Mouse (Mus musculus) hindbrain, embryonic 15.5 days (tissue): ENCODE measurements around the gene Lrrc27. TPM values are rescaled to one million over a fixed set of nuclear protein-coding genes. Genes with fewer than 3 reads are reported as not detected.

Source experiments
- ATAC-seq: fragments of 200-750 bp; cut with Nextera tagmentation; 2 replicates; pipeline ENCODE4 v1.8.0; 2017; ENCODE audit warnings: low read depth, moderate number of reproducible peaks, moderate TSS enrichment; ENCODE audit not compliant: low FRiP score
- H3K27ac ChIP-seq: fragments of 300-500 bp; sonication (generic); replicated peaks from 2 replicates; pipeline ENCODE4 v1.5.1; 2015; ENCODE audit warnings: mild to moderate bottlenecking, inconsistent platforms
- H3K27me3 ChIP-seq: fragments of 300-500 bp; sonication (generic); 2 replicates; pipeline ENCODE4 v1.6.1; 2015; ENCODE audit warnings: control low read depth, inconsistent platforms
- H3K36me3 ChIP-seq: fragments of 300-500 bp; sonication (generic); 2 replicates; pipeline ENCODE4 v1.6.1; 2015; ENCODE audit warnings: control low read depth, inconsistent platforms
- H3K4me1 ChIP-seq: fragments of 300-500 bp; sonication (generic); replicated peaks from 2 replicates; pipeline ENCODE4 v1.6.1; 2015; ENCODE audit warnings: control low read depth, inconsistent platforms
- H3K4me2 ChIP-seq: fragments of 300-500 bp; sonication (generic); 2 replicates; pipeline ENCODE4 v1.6.1; 2015; ENCODE audit warnings: moderate library complexity, mild to moderate bottlenecking, inconsistent platforms
- H3K4me3 ChIP-seq: fragments of 300-500 bp; sonication (generic); 2 replicates; pipeline ENCODE4 v1.5.1; 2015; ENCODE audit warnings: mild to moderate bottlenecking, inconsistent platforms
- H3K9ac ChIP-seq: fragments of 300-500 bp; sonication (generic); 2 replicates; pipeline ENCODE4 v1.6.1; 2015; ENCODE audit warnings: inconsistent platforms
- H3K9me3 ChIP-seq: fragments of 300-500 bp; sonication (generic); 2 replicates; pipeline ENCODE4 v1.6.1; 2016; ENCODE audit warnings: control low read depth, inconsistent platforms
- WGBS: fragments of 180-500 bp; shearing (Covaris S2); methylation state at CpG from one replicate; pipeline ENCODE4 v1.1.7; 2015; 5-methylcytosine and 5-hydroxymethylcytosine counted together
- polyA plus RNA-seq: library from polyadenylated mRNA; unstranded; fragments of >200 nt; fragmentation: Nextera tagmentation; extraction: Ambion mirVana; gene quantifications from 2 replicates; pipeline ENCODE4 v1.2.1, GENCODE M21; 2015

Gene Lrrc27
- polyA plus RNA-seq: 3.9 and 8.0 TPM in 2 replicates

- Histone ChIP-seq H3K36me3 (no peaks in the 10 kb centered on the region), H3K4me2 (peak within 1 kb of the TSS; percentile 66)
- WGBS: 2% methylated on average over 53 of the region's 53 CpGs
These were observed at the start of gene Lrrc27, which contains the start of gene Stk32c for GRCm38 (mm10) chr7:139212754-139213745. TSS of gene Lrrc27 (plus strand) at chr7:139212988. TSS of gene Stk32c (minus strand) at chr7:139213307.

GRCm38 (mm10) chr7:139164410-139164809 lies 48.4 kb upstream of the Lrrc27 start:
- ATAC-seq: no peak
- WGBS: 84% methylated on average over 5 of the region's 5 CpGs

More at GRCm38 (mm10) chr7:139212754-139213745, at the start of gene Lrrc27, which contains the start of gene Stk32c:
- H3K9ac ChIP-seq: peak within 1 kb of the TSS; percentile 59
- peak within 1 kb of the TSS; percentile 52 for H3K4me3 ChIP-seq
- H3K27ac ChIP-seq: peak within 1 kb of the TSS; percentile 87
- H3K9me3 ChIP-seq: no peaks in the 10 kb centered on the region
- peak; percentile 97 for ATAC-seq
- no peaks in the 10 kb centered on the region for H3K27me3 ChIP-seq
- H3K4me1 ChIP-seq: peaks cover 13% of the 10 kb centered on the region

GRCm38 (mm10) chr7:139169143-139169542 lies 43.6 kb upstream of the Lrrc27 start:
- no peak for ATAC-seq
- WGBS: 76% methylated on average over 4 of the region's 4 CpGs
- no peaks in the 10 kb centered on the region for H3K4me1 ChIP-seq

More at GRCm38 (mm10) chr7:139164410-139164809, 48.4 kb upstream of the Lrrc27 start:
- Histone ChIP-seq H3K4me2 (no peak overlapping the region), H3K9ac (no peak overlapping the region), H3K27ac (no peak overlapping the region), H3K27me3 (no peaks in the 10 kb centered on the region), H3K4me1 (peaks cover 2% of the 10 kb centered on the region), H3K9me3 (no peaks in the 10 kb centered on the region), H3K4me3 (no peak overlapping the region), H3K36me3 (no peaks in the 10 kb centered on the region)

GRCm38 (mm10) chr7:139179299-139179698 lies 33.5 kb upstream of the Lrrc27 start:
- H3K4me1 ChIP-seq: no peaks in the 10 kb centered on the region
- WGBS: 88% methylated on average over 5 of the region's 5 CpGs
- H3K4me2 ChIP-seq: no peak overlapping the region
- no peak overlapping the region for H3K27ac ChIP-seq
- no peak overlapping the region for H3K9ac ChIP-seq
- H3K27me3 ChIP-seq: no peaks in the 10 kb centered on the region
- ATAC-seq: no peak
- no peak overlapping the region for H3K4me3 ChIP-seq
- no peaks in the 10 kb centered on the region for H3K9me3 ChIP-seq
- H3K36me3 ChIP-seq: no peaks in the 10 kb centered on the region

More at GRCm38 (mm10) chr7:139169143-139169542, 43.6 kb upstream of the Lrrc27 start:
- Histone ChIP-seq H3K4me3 (no peak overlapping the region), H3K27ac (no peak overlapping the region), H3K4me2 (no peak overlapping the region), H3K27me3 (no peaks in the 10 kb centered on the region), H3K9me3 (no peaks in the 10 kb centered on the region), H3K36me3 (no peaks in the 10 kb centered on the region), H3K9ac (no peak overlapping the region)

- ATAC-seq: no peak
- Histone ChIP-seq H3K9me3 (no peaks in the 10 kb centered on the region), H3K9ac (no peak overlapping the region), H3K4me1 (no peaks in the 10 kb centered on the region), H3K4me3 (no peak overlapping the region), H3K27me3 (no peaks in the 10 kb centered on the region), H3K27ac (no peak overlapping the region), H3K4me2 (no peak overlapping the region), H3K36me3 (no peaks in the 10 kb centered on the region)
- 90% methylated on average over 3 of the region's 3 CpGs for WGBS
These were observed 32.7 kb upstream of the Lrrc27 start for GRCm38 (mm10) chr7:139180058-139180457.

- 86% methylated on average over 4 of the region's 4 CpGs for WGBS
- H3K4me1 ChIP-seq: peaks cover 25% of the 10 kb centered on the region
- no peak overlapping the region for H3K9ac ChIP-seq
- no peak overlapping the region for H3K4me2 ChIP-seq
- no peak overlapping the region for H3K27ac ChIP-seq
- H3K9me3 ChIP-seq: no peaks in the 10 kb centered on the region
- H3K4me3 ChIP-seq: no peak overlapping the region
- H3K36me3 ChIP-seq: no peaks in the 10 kb centered on the region
- no peak for ATAC-seq
- peaks cover 6% of the 10 kb centered on the region for H3K27me3 ChIP-seq
These were observed 28.4 kb upstream of the Lrrc27 start for GRCm38 (mm10) chr7:139184396-139184795.

GRCm38 (mm10) chr7:139184846-139185245 lies 27.9 kb upstream of the Lrrc27 start:
- no peak for ATAC-seq
- peaks cover 25% of the 10 kb centered on the region for H3K4me1 ChIP-seq
- whole genome bisulfite sequencing: 83% methylated on average over 7 of the region's 7 CpGs
- H3K27ac ChIP-seq: no peak overlapping the region
- H3K27me3 ChIP-seq: peaks cover 6% of the 10 kb centered on the region
- no peaks in the 10 kb centered on the region for H3K36me3 ChIP-seq
- H3K9me3 ChIP-seq: no peaks in the 10 kb centered on the region
- H3K4me2 ChIP-seq: no peak overlapping the region
- no peak overlapping the region for H3K4me3 ChIP-seq
- no peak overlapping the region for H3K9ac ChIP-seq

GRCm38 (mm10) chr7:139185971-139186370 lies 26.8 kb upstream of the Lrrc27 start:
- Histone ChIP-seq H3K9me3 (no peaks in the 10 kb centered on the region), H3K9ac (no peak overlapping the region), H3K27me3 (peaks cover 6% of the 10 kb centered on the region), H3K27ac (no peak overlapping the region), H3K36me3 (no peaks in the 10 kb centered on the region), H3K4me2 (peak overlapping the region; percentile 96), H3K4me1 (peaks cover 25% of the 10 kb centered on the region), H3K4me3 (no peak overlapping the region)
- no peak for ATAC-seq
- WGBS: 47% methylated on average over 5 of the region's 5 CpGs

- Histone ChIP-seq H3K9ac (no peak overlapping the region), H3K4me3 (no peak overlapping the region; the same call in 1 of the 2 replicates), H3K27me3 (peaks cover 6% of the 10 kb centered on the region), H3K4me2 (peak overlapping the region; percentile 96), H3K4me1 (peaks cover 25% of the 10 kb centered on the region), H3K9me3 (no peaks in the 10 kb centered on the region), H3K27ac (no peak overlapping the region), H3K36me3 (no peaks in the 10 kb centered on the region)
- 76% methylated on average over 8 of the region's 8 CpGs for WGBS
- ATAC-seq: no peak
These were observed 26.4 kb upstream of the Lrrc27 start for GRCm38 (mm10) chr7:139186436-139186835.

- Histone ChIP-seq H3K4me3 (peak overlapping the region; percentile 83), H3K4me1 (peaks cover 25% of the 10 kb centered on the region), H3K36me3 (no peaks in the 10 kb centered on the region), H3K9ac (peak overlapping the region; percentile 80; the same call in 1 of the 2 replicates), H3K27ac (no peak overlapping the region), H3K27me3 (peaks cover 6% of the 10 kb centered on the region), H3K9me3 (no peaks in the 10 kb centered on the region), H3K4me2 (peak overlapping the region; percentile 96)
- 37% methylated on average over 7 of the region's 7 CpGs for WGBS
- ATAC-seq: no peak
These were observed 25.5 kb upstream of the Lrrc27 start for GRCm38 (mm10) chr7:139187277-139187676.

GRCm38 (mm10) chr7:139187771-139188633 lies 24.8 kb upstream of the Lrrc27 start:
- Histone ChIP-seq H3K9me3 (no peaks in the 10 kb centered on the region), H3K27ac (peak overlapping the region; percentile 74), H3K27me3 (peaks cover 6% of the 10 kb centered on the region), H3K4me1 (peaks cover 25% of the 10 kb centered on the region), H3K9ac (peak overlapping the region; percentile 80), H3K36me3 (no peaks in the 10 kb centered on the region), H3K4me3 (peak overlapping the region; percentile 83), H3K4me2 (peak overlapping the region; percentile 96)
- under 1% methylated on average over 93 of the region's 94 CpGs for WGBS
- peak; percentile 93 for ATAC-seq
